Mouse (Mus musculus) lung, postnatal 0 days (tissue): ENCODE results near the gene Kank1.
A peak's percentile ranks its signal among the peaks of the same experiment; 100 is the strongest.

ENCODE experiments used
- CTCF ChIP-seq: IDR thresholded peaks from 2 replicates; pipeline ENCODE4 v1.5.1; 2016; ENCODE audit warnings: antibody characterized with exemption, mild to moderate bottlenecking
- EP300 ChIP-seq: IDR thresholded peaks from 2 replicates; pipeline ENCODE4 v1.6.1; 2016; ENCODE audit warnings: antibody characterized with exemption, mild to moderate bottlenecking, control low read depth

DNA sequence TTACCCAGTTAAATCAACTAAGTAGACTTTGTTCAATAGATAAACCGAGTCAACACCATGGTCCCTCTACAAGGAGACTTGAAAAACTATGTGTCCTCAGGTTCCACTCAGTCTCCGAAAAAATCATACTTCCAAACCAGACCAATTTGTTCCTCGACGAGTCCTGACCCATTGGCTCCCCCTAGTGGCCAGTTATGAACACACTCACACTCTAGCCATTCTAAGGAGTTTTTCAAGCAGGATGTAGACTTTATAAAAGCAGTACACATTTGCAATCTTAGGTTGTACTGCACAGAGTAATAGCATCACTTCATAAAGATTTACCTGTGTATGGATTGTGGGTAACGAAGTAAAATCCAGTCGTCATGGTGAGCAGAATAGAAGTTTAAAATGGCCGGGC lies 208.3 kb downstream of the Kank1 start:
- TF ChIP-seq CTCF (peak; percentile 95), EP300 (no peak)
